Mouse (Mus musculus) liver, adult 2 months (tissue): ENCODE measurements around the gene 2210010C04Rik. TPM values are rescaled to one million over a fixed set of nuclear protein-coding genes. Genes with fewer than 3 reads are reported as not detected.
A peak's percentile ranks its signal among the peaks of the same experiment; 100 is the strongest.

Experiments used
- DNase-seq: peaks from one replicate; pipeline ENCODE4 v3.0.0-alpha.2; 2011; ENCODE audit warnings: low read depth, low spot score; ENCODE audit errors: extremely low read depth
- H3K27ac ChIP-seq: fragments of 200-500 bp; replicated peaks from 2 replicates; pipeline ENCODE4 v1.5.1; 2012; ENCODE audit warnings: low read depth, mild to moderate bottlenecking, control low read depth, inconsistent platforms, low read length; ENCODE audit not compliant: insufficient read depth
- H3K27me3 ChIP-seq: fragments of 200-500 bp; 2 replicates; pipeline ENCODE4 v1.6.1; 2012; ENCODE audit warnings: mild to moderate bottlenecking, moderate library complexity, low read length, inconsistent platforms; ENCODE audit not compliant: control insufficient read depth, insufficient read depth
- H3K36me3 ChIP-seq: fragments of 200-500 bp; 2 replicates; pipeline ENCODE4 v1.6.1; 2012; ENCODE audit warnings: low read length, inconsistent platforms; ENCODE audit not compliant: control insufficient read depth, insufficient read depth
- H3K4me1 ChIP-seq: fragments of 200-500 bp; 2 replicates; pipeline ENCODE4 v1.6.1; 2011; ENCODE audit warnings: low read length; ENCODE audit not compliant: control insufficient read depth, insufficient read depth
- H3K4me3 ChIP-seq: fragments of 200-500 bp; 2 replicates; pipeline ENCODE4 v1.5.1; 2011; ENCODE audit warnings: low read depth, mild to moderate bottlenecking, control low read depth, low read length, moderate library complexity; ENCODE audit not compliant: insufficient read depth
- H3K79me2 ChIP-seq: fragments of 200-500 bp; 2 replicates; pipeline ENCODE4 v1.6.1; 2012; ENCODE audit warnings: inconsistent platforms, mild to moderate bottlenecking, low read length, moderate library complexity; ENCODE audit not compliant: control insufficient read depth, insufficient read depth
- H3K9ac ChIP-seq: fragments of 200-500 bp; 2 replicates; pipeline ENCODE4 v1.6.1; 2012; ENCODE audit warnings: low read depth, mild to moderate bottlenecking, control low read depth, inconsistent platforms, low read length
- CTCF ChIP-seq: fragments of 200-500 bp; IDR thresholded peaks from 2 replicates; pipeline ENCODE4 v1.5.1; 2011; ENCODE audit warnings: low read depth, low read length, control low read depth
- POLR2A ChIP-seq: fragments of 200-500 bp; IDR thresholded peaks from 2 replicates; pipeline ENCODE4 v1.6.1; 2011; ENCODE audit warnings: low read length, control low read depth; ENCODE audit not compliant: insufficient read depth; ENCODE audit errors: extremely low read depth
- WGBS: fragments of 180-500 bp; shearing (Covaris S2); methylation state at CpG from one replicate; pipeline ENCODE4 v1.1.7; 2018; 5-methylcytosine and 5-hydroxymethylcytosine counted together
- polyA plus RNA-seq: library from polyadenylated mRNA; depleted of rRNA; stranded (reverse); fragments of >200 nt; gene quantifications from 2 replicates; pipeline ENCODE4 v1.2.3, GENCODE M21; 2012
- total RNA-seq: library from RNA; depleted of rRNA; stranded (reverse); fragments of >200 nt; gene quantifications from 2 replicates; pipeline ENCODE4 v1.2.3, GENCODE M21; 2014

2210010C04Rik gene
- total and polyA plus RNA-seq, 2 experiments, result 0.22 to 43.8 TPM

DNA sequence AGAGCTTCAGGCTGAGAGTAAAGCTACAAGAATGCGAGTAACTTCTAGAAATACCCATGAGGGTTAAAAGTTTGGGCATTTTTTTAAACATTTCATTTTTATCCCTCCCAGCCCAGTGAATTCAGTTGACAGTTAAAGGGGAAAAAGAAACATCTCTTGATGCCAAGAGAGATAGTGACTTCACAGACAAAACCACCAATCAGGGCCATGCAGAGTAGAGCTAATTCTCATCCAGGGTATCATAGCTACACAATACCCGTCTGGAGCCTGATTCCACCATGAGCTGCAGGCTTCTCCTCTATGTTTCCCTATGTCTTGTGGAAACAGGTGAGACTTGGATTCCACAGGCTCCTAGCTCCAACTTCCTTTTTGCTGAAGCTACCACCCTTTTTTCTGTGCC is 26.8 kb upstream of the 2210010C04Rik start:
- Histone ChIP-seq H3K36me3 (no peaks in the 10 kb centered on the region), H3K27ac (no peak overlapping the region), H3K27me3 (no peaks in the 10 kb centered on the region), H3K4me3 (no peak overlapping the region), H3K4me1 (no peaks in the 10 kb centered on the region), H3K79me2 (no peaks in the 10 kb centered on the region), H3K9ac (no peak overlapping the region)
- 73% methylated on average over 2 of the region's 2 CpGs for WGBS
- no peak for DNase-seq
- TF ChIP-seq CTCF (no peak), POLR2A (no peak)

DNA sequence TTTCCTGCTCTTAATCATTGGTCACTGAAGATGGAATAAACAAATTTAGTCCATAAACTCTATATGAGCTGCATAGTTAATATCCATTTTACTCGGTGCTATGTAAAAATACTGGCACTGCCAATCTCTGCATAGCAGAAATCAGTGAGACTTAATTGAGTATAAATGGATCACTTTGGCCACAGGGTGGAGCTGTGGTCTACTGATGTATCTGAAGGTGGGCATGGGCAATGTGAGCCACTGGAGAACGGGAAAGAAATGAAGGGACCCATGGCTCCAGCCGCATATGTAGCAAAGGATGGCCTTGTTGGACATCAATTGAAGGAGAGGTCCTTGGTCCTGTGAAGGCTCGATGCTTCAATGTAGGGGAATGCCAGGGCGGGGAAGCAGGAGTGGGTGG is 25.8 kb upstream of the 2210010C04Rik start:
- TF ChIP-seq POLR2A, result no peak
- TF ChIP-seq CTCF, result no peak
- Histone ChIP-seq H3K27ac (no peak overlapping the region), H3K9ac (no peak overlapping the region), H3K27me3 (no peaks in the 10 kb centered on the region), H3K36me3 (no peaks in the 10 kb centered on the region), H3K4me3 (no peak overlapping the region), H3K4me1 (no peaks in the 10 kb centered on the region), H3K79me2 (no peaks in the 10 kb centered on the region)
- no peak for DNase-seq
- 77% methylated on average over 5 of the region's 5 CpGs for WGBS

DNA sequence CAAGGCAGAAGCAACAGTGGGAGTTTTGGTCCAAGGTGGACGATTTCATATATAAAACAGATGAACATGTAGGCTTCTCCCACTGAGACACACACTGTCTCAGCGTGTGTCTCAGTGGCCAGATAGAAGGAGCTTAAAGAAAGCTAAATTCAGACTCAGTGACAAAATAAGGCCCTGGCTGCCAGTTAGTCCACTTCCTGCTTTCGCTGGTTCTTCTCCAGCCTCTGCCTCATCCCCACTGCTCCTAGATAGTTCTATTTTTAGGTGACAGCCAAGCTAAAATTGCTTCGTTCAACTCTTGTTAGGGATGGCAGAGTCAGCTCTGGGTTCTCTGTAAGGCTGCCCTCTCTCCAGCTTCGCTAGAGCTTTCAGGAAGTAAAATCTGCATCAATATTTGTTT is 22.3 kb upstream of the 2210010C04Rik start:
- no peak overlapping the region for H3K4me3 ChIP-seq
- no peak for DNase-seq
- H3K36me3 ChIP-seq, result no peaks in the 10 kb centered on the region
- no peaks in the 10 kb centered on the region for H3K27me3 ChIP-seq
- no peaks in the 10 kb centered on the region for H3K79me2 ChIP-seq
- H3K27ac ChIP-seq, result no peak overlapping the region
- H3K4me1 ChIP-seq, result no peaks in the 10 kb centered on the region
- no peak for TF ChIP-seq POLR2A
- no peak overlapping the region for H3K9ac ChIP-seq
- WGBS, result 72% methylated on average over 5 of the region's 5 CpGs

DNA sequence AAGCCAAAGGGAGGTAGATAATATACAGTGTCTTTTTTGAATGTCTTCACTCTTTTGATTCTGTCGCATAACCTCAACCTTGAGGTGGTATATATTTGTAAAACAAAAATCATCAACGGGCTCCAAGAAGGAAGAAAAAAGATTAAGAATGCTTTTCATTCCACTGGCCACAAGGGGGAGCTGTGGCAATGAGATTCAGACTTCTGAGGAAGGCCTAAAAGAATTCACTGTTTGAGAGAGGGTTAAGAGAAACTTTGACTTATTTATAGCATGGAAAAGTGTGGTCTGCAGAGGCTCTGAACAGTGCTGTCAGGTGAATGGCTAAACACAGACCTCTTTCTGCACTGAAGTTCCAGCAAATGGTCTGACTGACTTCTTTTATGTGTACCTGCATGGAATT is 20.3 kb upstream of the 2210010C04Rik start:
- Histone ChIP-seq H3K36me3 (no peaks in the 10 kb centered on the region), H3K4me1 (no peaks in the 10 kb centered on the region), H3K27ac (no peak overlapping the region), H3K27me3 (no peaks in the 10 kb centered on the region), H3K4me3 (no peak overlapping the region), H3K9ac (no peak overlapping the region), H3K79me2 (no peaks in the 10 kb centered on the region)
- peak; percentile 31 for DNase-seq
- TF ChIP-seq POLR2A (no peak), CTCF (peak; percentile 44)
- WGBS, result 20% methylated on average over 2 of the region's 2 CpGs

DNA sequence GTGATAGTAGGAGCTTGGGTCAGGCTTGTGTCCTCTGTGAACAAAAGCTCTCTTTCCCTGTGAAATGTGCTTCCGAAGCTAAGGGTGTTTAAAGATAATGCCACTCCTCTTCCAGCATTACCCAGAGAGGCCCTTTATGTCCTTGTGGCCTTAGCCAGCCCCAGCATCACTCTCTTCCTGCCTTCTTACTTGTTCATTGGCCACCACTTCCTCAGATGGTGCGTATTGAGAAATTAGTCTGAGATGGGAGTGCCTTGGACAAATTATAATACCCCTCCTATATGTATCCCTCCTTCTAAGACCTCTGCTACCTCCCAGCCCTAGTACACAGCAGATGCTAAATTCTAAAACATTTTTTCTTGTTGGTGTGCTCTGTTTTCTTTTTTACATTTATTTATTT is 19.1 kb upstream of the 2210010C04Rik start:
- H3K4me1 ChIP-seq, result no peaks in the 10 kb centered on the region
- no peaks in the 10 kb centered on the region for H3K27me3 ChIP-seq
- H3K4me3 ChIP-seq, result no peak overlapping the region
- TF ChIP-seq CTCF (no peak), POLR2A (no peak)
- H3K79me2 ChIP-seq, result no peaks in the 10 kb centered on the region
- no peak for DNase-seq
- WGBS, result 95% methylated on average over 2 of the region's 2 CpGs
- no peak overlapping the region for H3K27ac ChIP-seq
- no peaks in the 10 kb centered on the region for H3K36me3 ChIP-seq
- H3K9ac ChIP-seq, result no peak overlapping the region

DNA sequence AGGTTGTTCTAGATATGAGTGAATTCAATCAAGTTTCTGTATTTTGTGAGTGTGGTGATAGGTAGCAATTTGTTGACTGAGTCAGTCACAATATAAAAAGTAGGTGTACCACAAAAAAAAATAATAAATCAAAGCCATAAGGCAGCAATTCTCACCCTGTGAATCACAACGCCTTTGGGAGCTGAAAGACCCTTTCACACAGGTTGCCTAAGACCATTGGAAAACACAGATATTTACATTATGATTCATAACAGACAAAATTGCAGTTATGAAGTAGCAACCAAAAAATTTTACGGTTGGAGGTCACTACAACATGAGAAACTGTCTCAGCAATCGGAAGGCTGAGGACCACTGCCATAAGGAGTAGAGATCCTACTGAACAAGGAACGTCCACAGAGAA is 16.5 kb upstream of the 2210010C04Rik start:
- Histone ChIP-seq H3K4me3 (no peak overlapping the region), H3K4me1 (no peaks in the 10 kb centered on the region), H3K9ac (no peak overlapping the region), H3K79me2 (no peaks in the 10 kb centered on the region), H3K27me3 (no peaks in the 10 kb centered on the region), H3K36me3 (no peaks in the 10 kb centered on the region), H3K27ac (no peak overlapping the region)
- TF ChIP-seq CTCF (no peak), POLR2A (no peak)
- no peak for DNase-seq
- WGBS, result 97% methylated on average over 4 of the region's 4 CpGs

DNA sequence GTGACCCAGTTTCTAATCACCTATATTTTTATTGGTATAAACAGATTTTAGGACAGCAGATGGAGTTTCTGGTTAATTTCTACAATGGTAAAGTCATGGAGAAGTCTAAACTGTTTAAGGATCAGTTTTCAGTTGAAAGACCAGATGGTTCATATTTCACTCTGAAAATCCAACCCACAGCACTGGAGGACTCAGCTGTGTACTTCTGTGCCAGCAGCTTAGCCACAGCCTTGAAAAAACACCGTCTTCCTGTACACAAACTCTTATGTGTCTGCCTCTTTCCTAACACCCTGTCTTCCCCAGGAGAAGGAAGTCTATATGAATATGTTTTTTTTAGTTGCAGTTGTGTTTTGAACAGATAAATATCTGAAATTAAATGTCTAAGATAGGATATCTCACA is 13.3 kb upstream of the 2210010C04Rik start:
- TF ChIP-seq POLR2A, result no peak
- Histone ChIP-seq H3K36me3 (no peaks in the 10 kb centered on the region), H3K27me3 (no peaks in the 10 kb centered on the region), H3K9ac (no peak overlapping the region), H3K27ac (no peak overlapping the region), H3K79me2 (no peaks in the 10 kb centered on the region), H3K4me1 (peaks cover 5% of the 10 kb centered on the region; the same call in 1 of the 2 replicates), H3K4me3 (no peak overlapping the region)
- DNase-seq, result no peak
- WGBS, result 57% methylated on average over 1 of the region's 1 CpGs
